Mouse (Mus musculus): ENCODE measurements around the gene Gm10358. TPM values are rescaled to one million over a fixed set of nuclear protein-coding genes. Genes with fewer than 3 reads are reported as not detected.

Gene Gm10358
- under 1 TPM; 0.21 to 0.26 TPM for polyA plus RNA-seq (2017; shearing (Covaris generic))

GRCm38 (mm10) chr8:75406489-75406888, at the start of gene Gm10358:
Gene Gm10358 (minus strand): TSS chr8:75406589.

GRCm38 (mm10) chr8:75448394-75448793, 42.0 kb upstream of the Gm10358 start, which contains the start of gene Iqcm:
Gene Iqcm (plus strand): TSS chr8:75448694.

Other genes with a start within 250 kb of the Gm10358 start
- gene Rasd2, start 192.6 kb downstream of the Gm10358 start, polyA plus RNA-seq (2017; shearing (Covaris generic)) = 1 to 10 TPM in 1 of 2 experiments, under 1 TPM in 1; 0.10 to 1.6 TPM
- not detected for gene Iqcm, start 42.1 kb upstream of the Gm10358 start, polyA plus RNA-seq (2017; shearing (Covaris generic))

Measured in activated CD4-positive, CD25-positive, alpha-beta regulatory T cell (primary cell).